Mouse (Mus musculus) brain, embryonic 14.5 days (tissue): ENCODE data around the gene Oxct1. TPM values are rescaled to one million over a fixed set of nuclear protein-coding genes. Genes with fewer than 3 reads are reported as not detected.

ENCODE experiments used
- DNase-seq: peaks from one replicate; pipeline ENCODE4 v3.0.0-alpha.2; 2011; ENCODE audit warnings: low read depth
- CTCF ChIP-seq: fragments of 200-500 bp; IDR thresholded peaks from 2 replicates; pipeline ENCODE4 v1.5.1; 2012; ENCODE audit warnings: inconsistent platforms, mild to moderate bottlenecking, moderate library complexity, borderline replicate concordance; ENCODE audit not compliant: insufficient read depth, insufficient read length; ENCODE audit errors: extremely low read depth
- POLR2A ChIP-seq: fragments of 200-500 bp; IDR thresholded peaks from 2 replicates; pipeline ENCODE4 v1.6.1; 2012; ENCODE audit warnings: mild to moderate bottlenecking, inconsistent platforms, borderline replicate concordance; ENCODE audit not compliant: poor library complexity, insufficient read depth, insufficient read length, severe bottlenecking; ENCODE audit errors: extremely low read depth
- polyA plus RNA-seq: library from polyadenylated mRNA; depleted of rRNA; stranded (reverse); fragments of >200 nt; gene quantifications from 2 replicates; pipeline ENCODE4 v1.2.3, GENCODE M21; 2012

Oxct1 gene
- polyA plus RNA-seq, 1 experiment = 92.5 TPM

DNA sequence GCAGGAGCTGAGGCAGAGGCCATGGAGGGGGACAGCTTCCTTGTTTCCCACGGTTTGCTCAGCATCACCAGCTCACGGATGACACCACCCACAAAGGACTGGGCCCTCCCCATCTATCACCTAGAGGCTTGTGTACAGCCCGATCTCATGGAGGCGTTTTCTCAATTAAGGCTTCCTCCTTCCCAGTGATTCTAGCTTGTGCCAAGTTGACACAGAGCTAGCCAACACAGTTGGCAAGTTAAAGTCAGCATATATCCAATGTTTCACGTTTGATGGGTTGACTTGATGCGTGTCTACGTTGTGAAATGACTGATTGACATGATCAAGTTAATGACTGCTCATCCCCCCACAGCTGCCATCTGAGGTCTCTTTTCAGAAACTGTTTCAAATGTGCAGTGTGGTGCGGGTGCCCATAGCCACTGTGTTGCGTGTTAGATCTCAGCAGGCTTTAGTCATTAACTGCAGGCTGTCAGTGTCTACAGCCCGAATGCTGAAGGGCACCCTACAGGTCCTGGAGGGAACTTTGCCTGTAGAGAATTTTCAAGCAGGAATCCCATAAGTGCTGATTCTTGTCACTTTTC, 74.2 kb downstream of the Oxct1 start:
- peak; percentile 69 for DNase-seq
- TF ChIP-seq CTCF (no peak), POLR2A (no peak)

DNA sequence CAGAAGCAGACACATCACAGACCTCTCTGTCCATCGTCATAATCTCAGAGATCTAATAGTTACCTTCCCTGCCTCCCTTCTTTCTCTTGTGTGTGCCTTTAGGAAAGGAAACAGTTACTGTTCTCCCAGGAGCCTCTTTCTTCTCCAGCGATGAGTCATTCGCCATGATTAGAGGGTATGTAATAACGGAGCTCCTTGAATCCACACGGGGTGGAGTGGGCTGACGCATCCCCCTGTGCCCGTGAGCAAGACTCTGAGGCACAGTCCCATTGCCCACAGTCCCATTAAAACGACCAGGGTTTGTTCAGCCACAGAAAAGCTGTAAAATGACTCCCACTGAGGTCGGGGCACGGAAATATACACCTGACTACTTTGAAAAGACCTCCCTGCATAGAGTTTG, 74.8 kb downstream of the Oxct1 start:
- no peak for DNase-seq
- TF ChIP-seq POLR2A (no peak), CTCF (no peak)

DNA sequence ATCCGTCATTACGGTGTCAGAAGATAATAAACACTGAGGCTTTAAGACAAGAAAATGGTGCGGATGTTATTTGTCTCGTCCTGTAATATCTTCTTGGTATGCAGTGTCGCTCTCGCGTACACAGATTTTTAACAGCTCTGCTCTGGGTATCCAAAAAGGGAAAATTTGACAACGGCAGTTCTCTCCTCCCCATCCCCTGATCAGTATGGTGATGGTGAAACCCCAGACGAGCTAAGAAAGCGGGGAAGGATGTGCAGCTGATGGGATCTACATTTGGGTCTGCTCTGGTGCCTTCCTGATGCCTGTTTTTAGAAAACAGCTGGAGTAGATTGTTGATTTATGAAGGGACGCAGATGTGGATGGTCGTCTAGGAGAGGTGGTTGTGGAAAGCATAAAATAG, 78.1 kb downstream of the Oxct1 start:
- DNase-seq = no peak
- TF ChIP-seq POLR2A (no peak), CTCF (no peak)

DNA sequence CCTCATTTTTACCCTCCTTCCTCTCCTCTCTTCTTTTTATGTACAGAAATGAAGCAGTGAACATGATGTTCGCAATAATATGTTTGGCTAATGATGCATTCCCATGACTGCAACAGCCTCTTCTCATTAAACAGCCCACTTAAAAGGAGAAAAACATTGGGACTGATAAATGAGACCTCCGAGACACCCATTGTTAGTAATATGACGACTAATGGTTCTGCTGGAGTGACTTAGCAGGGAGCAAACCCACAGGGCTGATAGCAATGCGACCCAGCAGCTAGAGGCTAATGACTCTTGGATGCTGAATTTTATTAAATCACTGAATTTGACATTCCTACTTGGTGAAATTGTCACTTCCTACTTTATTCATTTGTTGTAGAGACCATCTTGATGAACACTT, 79.3 kb downstream of the Oxct1 start:
- peak; percentile 17 for DNase-seq
- TF ChIP-seq CTCF (no peak), POLR2A (no peak)

DNA sequence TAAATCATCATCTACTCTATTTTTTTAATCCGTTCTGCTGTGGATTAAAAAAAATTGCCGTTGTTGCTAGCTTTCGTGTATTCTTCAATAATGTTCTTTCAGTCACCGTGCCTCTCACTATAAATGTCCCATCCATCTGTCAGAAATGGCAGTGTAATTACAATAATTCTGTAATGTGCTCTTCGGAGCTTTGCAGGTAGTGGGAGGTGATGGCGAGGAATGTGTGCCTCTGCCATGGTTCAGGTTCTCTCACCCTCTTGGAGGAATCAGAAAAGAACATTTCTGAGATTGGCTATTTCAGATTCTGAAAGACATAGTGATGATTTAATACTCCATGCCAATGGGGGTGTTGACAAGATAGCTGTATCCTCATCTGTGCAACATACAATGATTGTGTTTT, 93.8 kb downstream of the Oxct1 start:
- TF ChIP-seq POLR2A = no peak
- TF ChIP-seq CTCF = no peak
- no peak for DNase-seq

DNA sequence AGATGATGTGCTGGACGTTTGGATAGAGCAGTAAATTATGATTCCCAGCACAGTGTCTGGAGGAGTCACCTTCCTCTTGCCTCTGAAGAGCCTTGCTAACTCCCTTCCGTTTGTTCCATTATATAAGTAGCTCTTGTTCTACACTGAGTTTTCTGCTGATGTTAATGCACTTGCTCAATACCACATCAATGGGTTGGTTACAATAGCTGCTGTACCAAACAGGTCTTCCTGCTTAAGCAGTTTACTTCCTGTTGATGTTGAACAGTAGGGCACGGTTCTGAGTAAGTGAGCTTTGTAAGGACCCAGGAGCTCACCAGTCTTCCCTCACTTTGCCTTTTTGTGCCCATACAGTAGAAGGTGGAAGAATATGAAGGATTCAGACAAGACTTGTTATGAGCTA, 98.5 kb downstream of the Oxct1 start:
- TF ChIP-seq POLR2A (no peak), CTCF (no peak)
- no peak for DNase-seq

DNA sequence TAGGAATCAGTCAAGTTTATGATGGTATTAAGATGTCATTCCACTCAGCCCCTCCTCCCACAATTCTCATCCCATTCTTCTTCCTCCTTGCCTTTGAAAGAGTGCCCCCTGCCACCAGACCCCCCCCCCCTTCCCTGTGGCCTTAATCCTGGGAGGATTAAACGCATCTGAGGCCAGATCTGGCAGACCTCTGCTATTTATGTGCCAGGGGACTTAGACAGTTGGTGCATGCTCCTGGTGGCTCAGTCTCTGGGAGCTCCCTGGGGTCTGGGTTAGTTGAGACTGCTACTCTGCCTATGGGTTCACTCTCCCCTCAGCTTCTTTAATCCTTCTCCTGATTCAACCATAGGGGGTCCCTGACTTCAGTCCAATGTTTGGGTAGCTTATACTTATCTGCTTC, 112.3 kb downstream of the Oxct1 start:
- no peak for TF ChIP-seq CTCF
- TF ChIP-seq POLR2A = no peak
- peak; percentile 6 for DNase-seq

DNA sequence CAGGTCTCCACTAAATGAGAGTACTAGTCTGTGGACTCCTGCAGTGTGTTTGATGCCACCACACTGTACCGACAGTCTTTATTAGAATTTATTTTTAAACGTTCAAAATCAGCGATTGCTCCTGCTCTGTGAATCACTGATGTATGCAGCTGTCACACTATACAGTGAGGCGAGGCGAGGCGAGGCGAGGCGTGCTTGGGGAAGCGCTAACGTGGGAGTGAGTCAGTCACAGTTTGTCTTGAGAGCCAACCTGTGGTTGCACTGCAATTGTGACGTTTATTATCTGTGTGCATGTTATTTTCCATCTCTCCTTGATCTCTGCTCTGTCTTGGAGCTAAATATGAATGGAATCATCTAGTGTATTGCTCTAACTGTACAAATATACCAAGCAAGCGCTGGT, 113.3 kb downstream of the Oxct1 start:
- TF ChIP-seq POLR2A (no peak), CTCF (no peak)
- peak; percentile 7 for DNase-seq

DNA sequence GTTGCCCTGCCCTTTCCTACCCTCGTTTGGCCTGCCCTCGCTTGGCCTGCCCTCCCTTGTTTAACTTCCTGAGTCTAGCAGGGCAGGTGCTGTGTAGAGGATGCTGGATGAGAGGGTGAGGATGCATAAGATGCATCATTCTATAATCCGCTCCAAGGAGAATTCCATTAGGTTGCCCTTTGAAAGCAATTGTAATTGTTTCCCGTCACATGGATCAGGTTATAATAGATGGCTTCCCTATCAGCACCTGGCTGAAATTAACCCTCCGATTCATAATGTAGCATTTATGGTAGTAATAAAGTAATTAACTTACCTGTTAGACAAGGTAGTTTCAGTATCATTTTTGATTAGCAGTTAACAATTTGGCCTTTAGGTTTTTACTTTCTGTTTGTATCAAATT, 119.2 kb downstream of the Oxct1 start:
- TF ChIP-seq CTCF (no peak), POLR2A (no peak)
- DNase-seq = no peak

DNA sequence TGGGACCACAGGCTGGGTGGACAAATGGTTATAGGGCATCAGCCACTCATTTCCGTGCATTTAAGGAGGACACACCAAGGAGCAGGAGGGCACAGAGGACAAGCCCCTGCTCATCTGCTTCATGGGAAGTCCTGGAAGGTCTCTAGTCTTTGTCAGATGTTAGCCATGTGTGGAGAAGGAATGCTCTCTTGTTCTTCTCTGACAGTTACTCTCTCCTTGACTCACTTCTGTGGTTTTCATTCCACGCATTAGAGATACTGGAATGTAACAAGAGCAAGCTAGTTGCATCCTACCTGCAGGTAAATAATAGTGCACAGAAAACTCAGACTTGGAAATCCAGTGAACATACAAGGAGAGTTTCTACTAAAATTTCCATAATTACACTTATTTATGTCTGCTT, 121.5 kb downstream of the Oxct1 start:
- no peak for DNase-seq
- TF ChIP-seq POLR2A (no peak), CTCF (no peak)

DNA sequence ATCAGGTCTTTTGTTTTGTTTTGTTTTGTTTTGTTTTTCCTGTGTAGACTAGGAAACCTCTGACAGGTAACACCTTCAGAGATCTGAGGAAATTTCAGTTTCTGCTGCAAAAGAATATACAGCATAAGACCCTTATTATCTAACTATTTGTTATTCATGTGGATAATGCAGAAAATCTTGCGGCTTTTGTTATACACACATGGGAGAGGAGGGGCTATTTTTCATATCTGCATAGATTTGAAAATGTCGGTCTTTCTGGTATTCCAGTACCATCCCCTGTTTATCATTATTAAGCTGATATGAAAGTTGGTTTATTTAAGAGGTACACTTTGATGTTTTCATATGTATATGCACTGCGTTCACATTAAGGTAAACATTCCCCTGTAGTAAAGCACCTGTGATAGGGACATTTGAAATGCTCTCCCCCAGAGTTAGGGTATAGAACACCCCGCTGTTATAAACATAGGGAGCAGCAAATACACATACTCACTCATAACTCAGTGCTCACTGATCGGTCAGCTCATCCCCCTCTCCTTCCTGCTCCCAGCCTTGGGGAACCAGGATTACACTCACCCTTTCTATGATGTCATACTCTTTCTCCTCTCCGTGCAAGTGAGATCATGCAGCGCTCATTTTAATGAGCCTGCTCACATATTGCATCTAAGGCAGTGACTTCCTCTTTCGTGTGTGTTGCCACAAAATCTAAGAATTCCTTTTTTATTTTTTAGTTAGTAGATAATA, 122.6 kb downstream of the Oxct1 start:
- TF ChIP-seq CTCF (no peak), POLR2A (no peak)
- DNase-seq = peak; percentile 8

DNA sequence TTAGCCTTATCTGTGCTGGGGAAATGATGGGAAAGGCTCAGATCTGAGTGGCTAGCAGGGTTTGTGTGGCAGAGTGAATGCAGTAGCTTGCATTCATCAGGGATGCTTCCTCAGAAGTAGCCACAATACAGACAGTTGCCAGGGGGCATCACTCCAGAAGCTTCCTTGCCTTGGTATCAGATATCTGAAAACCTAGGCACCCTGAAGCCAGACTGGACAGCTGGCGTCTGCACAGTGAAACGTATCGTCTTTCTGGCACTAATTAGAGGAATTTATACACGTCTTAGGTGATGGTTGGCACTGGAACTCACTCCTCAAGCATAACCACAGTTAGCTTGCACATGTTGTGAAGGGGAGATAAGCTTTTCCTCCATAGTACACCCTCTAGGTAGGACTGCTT, 128.5 kb downstream of the Oxct1 start:
- no peak for TF ChIP-seq CTCF
- no peak for TF ChIP-seq POLR2A

DNA sequence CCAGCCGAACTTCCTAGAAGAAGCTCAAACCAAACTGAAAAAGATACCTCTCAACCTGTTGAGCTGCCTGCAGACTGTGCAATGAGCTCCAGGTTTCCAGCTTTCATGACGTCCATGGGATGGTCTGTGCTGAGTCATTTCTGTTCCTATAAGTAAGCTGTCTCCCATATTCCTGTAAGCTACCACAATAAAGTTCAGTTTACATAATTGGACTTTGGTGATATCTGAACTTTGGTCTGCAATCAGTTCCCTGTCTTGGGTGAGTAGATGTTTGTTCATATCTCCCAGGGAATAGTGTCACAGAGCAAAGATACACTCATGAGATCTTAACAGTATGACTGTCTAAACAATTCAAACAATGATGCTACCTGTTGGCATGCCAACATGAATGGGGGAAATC, 141.8 kb downstream of the Oxct1 start:
- DNase-seq = no peak
- TF ChIP-seq CTCF (no peak), POLR2A (no peak)

More for the DNA sequence above, 128.5 kb downstream of the Oxct1 start:
- no peak for DNase-seq

DNA sequence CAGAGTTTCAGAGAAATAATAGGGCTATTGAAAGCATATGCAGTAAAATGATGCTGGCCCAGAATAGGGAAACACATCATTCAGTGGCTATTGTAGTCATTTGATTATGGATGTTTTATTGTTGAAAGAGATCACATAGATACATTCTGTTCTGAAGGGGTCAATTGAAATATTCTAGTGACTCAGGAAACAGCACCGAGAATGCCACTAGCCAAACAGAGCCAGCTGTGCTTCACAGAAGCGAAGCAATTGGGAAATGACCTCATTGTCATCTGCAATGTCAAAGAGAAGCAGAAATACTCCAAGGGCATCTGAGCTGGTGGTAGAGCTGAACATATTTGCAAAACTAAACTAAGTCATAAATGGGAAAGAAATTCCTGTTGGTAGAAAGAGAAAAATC, 145.4 kb downstream of the Oxct1 start:
- no peak for TF ChIP-seq POLR2A
- TF ChIP-seq CTCF = no peak
- no peak for DNase-seq
